Mouse (Mus musculus) lung, postnatal 0 days (tissue): ENCODE measurements around the gene Dlg2.

Experiments used
- CTCF ChIP-seq: IDR thresholded peaks from 2 replicates; pipeline ENCODE4 v1.5.1; 2016; ENCODE audit warnings: antibody characterized with exemption, mild to moderate bottlenecking
- EP300 ChIP-seq: IDR thresholded peaks from 2 replicates; pipeline ENCODE4 v1.6.1; 2016; ENCODE audit warnings: antibody characterized with exemption, mild to moderate bottlenecking, control low read depth

GRCm38 (mm10) chr7:90940726-90941125, 464.3 kb downstream of the Dlg2 start:
- TF ChIP-seq CTCF (no peak), EP300 (no peak)
